Mouse (Mus musculus) stomach, embryonic 14.5 days (tissue): Measurements from ENCODE around the gene Pgk1. TPM values are rescaled to one million over a fixed set of nuclear protein-coding genes. Genes with fewer than 3 reads are reported as not detected.

Experiments
- ATAC-seq: fragments of 200-750 bp; cut with Nextera tagmentation; 2 replicates; pipeline ENCODE4 v1.8.0; 2017; ENCODE audit warnings: low read depth, moderate TSS enrichment; ENCODE audit not compliant: insufficient number of reproducible peaks, insufficient read depth, low FRiP score
- H3K27ac ChIP-seq: fragments of 300-500 bp; sonication (generic); 2 replicates; pipeline ENCODE4 v1.5.1; 2014; ENCODE audit warnings: mild to moderate bottlenecking, low read length, moderate library complexity, mixed read lengths
- H3K27me3 ChIP-seq: fragments of 300-500 bp; sonication (generic); 2 replicates; pipeline ENCODE4 v1.6.1; 2014; ENCODE audit warnings: low read length, control low read depth, mixed read lengths; ENCODE audit not compliant: control insufficient read depth, insufficient read depth
- H3K36me3 ChIP-seq: fragments of 300-500 bp; sonication (generic); 2 replicates; pipeline ENCODE4 v1.6.1; 2014; ENCODE audit warnings: mild to moderate bottlenecking, control low read depth, low read length, moderate library complexity, mixed read lengths; ENCODE audit not compliant: control insufficient read depth, insufficient read depth
- H3K4me1 ChIP-seq: fragments of 300-500 bp; sonication (generic); 2 replicates; pipeline ENCODE4 v1.6.1; 2014; ENCODE audit warnings: low read length, control low read depth, mixed read lengths; ENCODE audit not compliant: control insufficient read depth, insufficient read depth
- H3K4me2 ChIP-seq: fragments of 300-500 bp; sonication (generic); replicated peaks from 2 replicates; pipeline ENCODE4 v1.6.1; 2014; ENCODE audit warnings: low read depth, low read length, control low read depth
- H3K4me3 ChIP-seq: fragments of 300-500 bp; sonication (generic); 2 replicates; pipeline ENCODE4 v1.5.1; 2014; ENCODE audit warnings: low read depth, low read length, control low read depth
- H3K9ac ChIP-seq: fragments of 300-500 bp; sonication (generic); replicated peaks from 2 replicates; pipeline ENCODE4 v1.6.1; 2014; ENCODE audit warnings: low read depth, mild to moderate bottlenecking, control low read depth, low read length, moderate library complexity, mixed read lengths
- H3K9me3 ChIP-seq: fragments of 300-500 bp; sonication (generic); 2 replicates; pipeline ENCODE4 v1.6.1; 2016; ENCODE audit warnings: low read depth, low read length, control low read depth; ENCODE audit not compliant: control insufficient read depth
- WGBS: fragments of 180-500 bp; shearing (Covaris S2); extraction: QIAGEN DNeasy Blood & Tissue Kit; methylation state at CpG from one replicate; pipeline ENCODE4 v1.1.7; 2014; 5-methylcytosine and 5-hydroxymethylcytosine counted together
- polyA plus RNA-seq: library from polyadenylated mRNA; unstranded; fragments of >200 nt; fragmentation: Nextera tagmentation; extraction: Ambion mirVana; gene quantifications from 2 replicates; pipeline ENCODE4 v1.2.1, GENCODE M21; 2014

Gene Pgk1
- polyA plus RNA-seq, 1 experiment from 2014 or later: 345 TPM

DNA sequence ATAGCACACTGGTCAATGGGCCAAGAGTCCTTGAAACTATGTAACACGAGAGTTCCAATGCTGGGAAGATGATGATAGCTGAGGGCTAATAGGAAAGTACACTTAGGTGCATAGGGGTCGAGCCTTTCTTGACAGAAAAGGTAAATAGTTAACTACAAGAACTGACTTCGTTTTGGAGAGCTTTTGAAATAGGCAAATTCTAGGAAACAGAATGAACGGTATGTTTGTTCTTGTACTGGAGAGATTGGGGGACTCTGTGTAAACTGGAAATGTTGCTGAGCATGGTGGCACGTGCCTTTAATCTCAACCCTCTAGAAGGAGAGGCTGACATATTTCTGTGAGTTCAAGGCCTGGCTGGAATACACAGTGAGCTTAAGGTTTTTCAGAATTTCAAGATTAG lies 22.3 kb upstream of the Pgk1 start:
- Histone ChIP-seq H3K4me1 (no peaks in the 10 kb centered on the region), H3K27me3 (no peaks in the 10 kb centered on the region), H3K4me2 (no peak overlapping the region), H3K9ac (no peak overlapping the region), H3K9me3 (no peaks in the 10 kb centered on the region), H3K27ac (no peak overlapping the region), H3K4me3 (no peak overlapping the region), H3K36me3 (no peaks in the 10 kb centered on the region)
- ATAC-seq: no peak
- 56% methylated on average over 5 of the region's 5 CpGs for WGBS

DNA sequence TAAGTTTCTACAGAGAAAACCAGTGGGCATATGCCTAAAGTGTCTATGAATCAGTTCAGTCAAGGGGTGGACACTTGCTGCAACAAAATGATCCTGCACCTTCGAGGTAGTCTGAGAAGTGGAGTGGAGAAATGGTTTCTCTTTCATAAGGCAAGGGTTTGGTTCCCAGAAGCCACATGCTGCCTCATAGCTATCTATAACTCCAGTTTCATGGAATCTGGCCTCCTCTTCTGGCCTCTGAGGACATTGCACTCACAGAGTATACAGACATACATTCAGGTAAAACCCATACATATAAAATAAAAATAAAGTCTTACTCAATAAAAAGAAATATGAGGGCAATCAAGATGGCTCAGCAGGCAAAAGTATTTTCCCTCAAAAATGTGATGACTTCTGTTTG lies 21.8 kb upstream of the Pgk1 start:
- no peaks in the 10 kb centered on the region for H3K9me3 ChIP-seq
- 82% methylated on average over 1 of the region's 1 CpGs for WGBS
- no peak for ATAC-seq
- H3K36me3 ChIP-seq: no peaks in the 10 kb centered on the region
- H3K27ac ChIP-seq: no peak overlapping the region
- no peaks in the 10 kb centered on the region for H3K4me1 ChIP-seq
- no peak overlapping the region for H3K4me3 ChIP-seq
- H3K4me2 ChIP-seq: no peak overlapping the region
- no peak overlapping the region for H3K9ac ChIP-seq
- no peaks in the 10 kb centered on the region for H3K27me3 ChIP-seq

DNA sequence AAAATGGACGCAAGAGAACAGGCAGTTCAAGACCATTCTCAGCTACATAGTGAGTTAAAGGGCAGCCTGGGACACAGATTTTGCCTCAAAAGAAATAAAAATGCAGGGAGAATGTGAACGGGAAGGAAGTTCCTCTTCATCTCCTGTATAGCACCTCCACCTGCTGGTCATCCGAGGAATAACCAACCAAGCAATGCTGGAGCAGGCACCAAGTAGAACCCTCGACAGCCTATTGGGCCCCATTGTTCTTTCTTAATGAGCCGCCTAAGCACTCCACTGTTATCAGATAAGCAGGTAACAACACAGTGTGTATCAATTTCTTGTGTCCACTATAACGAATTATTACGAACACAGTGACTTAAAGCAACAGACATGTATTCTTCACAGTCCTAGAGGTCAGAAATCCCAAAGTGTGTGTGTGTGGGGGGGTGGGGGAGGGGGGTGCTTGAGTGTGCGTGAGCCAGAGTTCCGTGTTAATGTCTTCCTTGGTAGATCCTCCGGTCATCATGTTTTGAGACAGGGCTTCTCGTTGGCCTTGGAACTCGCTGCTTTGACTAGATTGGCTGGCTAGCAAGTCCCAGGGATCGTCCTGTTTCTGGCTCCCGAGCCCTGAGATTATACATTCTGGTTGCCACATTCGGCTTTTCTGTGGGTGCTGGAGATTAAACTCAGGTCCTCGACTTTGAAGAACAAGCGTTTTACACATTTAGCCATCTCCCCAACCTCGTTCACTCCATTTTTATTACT lies 15.6 kb upstream of the Pgk1 start:
- Histone ChIP-seq H3K4me3 (peak overlapping the region; percentile 10), H3K9me3 (no peaks in the 10 kb centered on the region), H3K4me1 (no peaks in the 10 kb centered on the region), H3K27me3 (no peaks in the 10 kb centered on the region), H3K27ac (no peak overlapping the region), H3K36me3 (no peaks in the 10 kb centered on the region), H3K9ac (no peak overlapping the region), H3K4me2 (peak overlapping the region; percentile 35)
- WGBS: 34% methylated on average over 18 of the region's 18 CpGs
- peak; percentile 67; the same call in 1 of the 2 replicates for ATAC-seq

DNA sequence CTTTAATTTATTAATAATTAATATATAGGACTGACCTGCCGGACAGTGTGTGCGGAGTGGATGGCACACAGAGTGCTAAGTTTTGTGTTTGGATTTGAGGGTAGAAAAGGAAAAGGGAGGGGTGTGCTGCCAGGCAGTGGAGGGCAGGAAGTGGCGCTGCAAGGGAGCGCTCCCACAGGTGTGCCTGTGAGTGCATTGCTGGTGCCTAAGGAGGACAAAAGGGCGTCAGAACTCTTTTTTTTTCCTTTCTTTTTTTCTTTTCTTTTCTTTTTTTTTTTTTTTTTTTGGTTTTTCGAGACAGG lies 15.1 kb upstream of the Pgk1 start:
- H3K36me3 ChIP-seq: no peaks in the 10 kb centered on the region
- peak overlapping the region; percentile 35 for H3K4me2 ChIP-seq
- no peaks in the 10 kb centered on the region for H3K9me3 ChIP-seq
- H3K4me3 ChIP-seq: peak overlapping the region; percentile 10
- no peaks in the 10 kb centered on the region for H3K4me1 ChIP-seq
- H3K27ac ChIP-seq: no peak overlapping the region
- no peak overlapping the region for H3K9ac ChIP-seq
- no peak for ATAC-seq
- WGBS: 67% methylated on average over 5 of the region's 6 CpGs
- H3K27me3 ChIP-seq: no peaks in the 10 kb centered on the region

DNA sequence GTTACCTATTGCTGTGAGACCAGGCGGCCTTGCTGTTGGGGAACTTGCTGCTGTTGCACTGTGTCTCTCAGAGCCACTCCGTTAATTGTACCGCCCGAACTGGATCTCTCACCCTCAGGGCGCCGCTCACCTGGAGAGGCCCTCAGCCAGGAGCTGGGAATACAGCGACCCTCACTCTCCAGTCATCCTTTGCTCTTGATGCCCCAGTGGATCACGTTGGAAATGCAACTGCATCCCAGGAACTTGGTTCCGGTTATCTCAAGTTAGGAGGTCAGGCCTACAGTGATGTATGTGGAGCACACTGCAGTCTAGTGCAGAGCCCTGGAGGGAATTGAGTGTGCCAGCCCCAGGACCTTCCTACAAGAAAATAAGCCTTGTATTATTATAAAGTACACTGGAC lies 10.6 kb upstream of the Pgk1 start:
- H3K27ac ChIP-seq: no peak overlapping the region
- ATAC-seq: no peak
- 61% methylated on average over 9 of the region's 9 CpGs for WGBS
- no peaks in the 10 kb centered on the region for H3K36me3 ChIP-seq
- H3K4me1 ChIP-seq: no peaks in the 10 kb centered on the region
- H3K9ac ChIP-seq: no peak overlapping the region
- no peak overlapping the region for H3K4me3 ChIP-seq
- no peaks in the 10 kb centered on the region for H3K27me3 ChIP-seq
- no peak overlapping the region for H3K4me2 ChIP-seq
- H3K9me3 ChIP-seq: no peaks in the 10 kb centered on the region

DNA sequence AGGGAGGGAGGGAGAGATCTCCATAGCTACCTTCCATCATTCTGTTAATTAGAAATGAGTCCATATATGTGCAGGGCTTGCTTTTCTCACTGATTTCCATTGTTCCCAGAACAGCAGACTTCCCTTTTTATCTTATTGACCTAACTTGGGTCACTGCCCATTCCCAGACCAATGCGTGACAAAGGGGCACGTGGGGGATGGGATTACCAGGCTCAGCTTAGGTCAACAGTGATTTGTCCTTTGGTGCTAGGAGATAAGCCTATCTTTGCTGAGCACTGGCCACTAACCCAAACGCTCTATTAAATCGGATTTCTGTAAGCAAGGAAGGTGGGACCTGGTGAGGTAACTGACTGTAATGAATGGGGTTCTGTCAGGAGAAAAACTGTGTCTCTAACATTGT lies 2.6 kb upstream of the Pgk1 start:
- H3K4me1 ChIP-seq: no peaks in the 10 kb centered on the region
- no peak overlapping the region for H3K27ac ChIP-seq
- H3K36me3 ChIP-seq: no peaks in the 10 kb centered on the region
- 48% methylated on average over 4 of the region's 4 CpGs for WGBS
- H3K9me3 ChIP-seq: no peaks in the 10 kb centered on the region
- no peak for ATAC-seq
- H3K9ac ChIP-seq: no peak overlapping the region
- no peaks in the 10 kb centered on the region for H3K27me3 ChIP-seq
- no peak overlapping the region for H3K4me2 ChIP-seq
- no peak overlapping the region for H3K4me3 ChIP-seq

DNA sequence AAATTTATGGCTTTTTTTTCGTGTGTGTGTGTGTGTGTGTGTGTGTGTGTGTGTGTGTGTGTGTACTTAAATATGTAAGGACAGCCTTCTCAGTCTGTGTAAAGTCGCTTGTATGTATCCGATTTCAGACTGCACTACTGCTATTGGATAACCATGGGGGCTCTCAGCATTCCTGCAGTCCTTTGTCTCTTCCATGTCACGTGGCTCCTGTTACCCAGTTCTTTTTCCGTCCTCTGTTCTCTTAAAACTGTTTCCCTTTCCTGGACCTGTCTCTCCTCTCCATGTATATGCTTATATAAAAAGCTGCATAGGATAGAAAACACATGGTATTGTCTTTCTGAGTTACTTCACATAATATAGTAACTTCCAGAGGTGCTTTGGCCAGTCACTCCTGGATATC lies 1.2 kb upstream of the Pgk1 start:
- 0 out of 2 replicates have a peak, but pooled peaks have one; percentile 14 for ATAC-seq
- no peak overlapping the region for H3K9ac ChIP-seq
- WGBS: 20% methylated on average over 5 of the region's 5 CpGs

DNA sequence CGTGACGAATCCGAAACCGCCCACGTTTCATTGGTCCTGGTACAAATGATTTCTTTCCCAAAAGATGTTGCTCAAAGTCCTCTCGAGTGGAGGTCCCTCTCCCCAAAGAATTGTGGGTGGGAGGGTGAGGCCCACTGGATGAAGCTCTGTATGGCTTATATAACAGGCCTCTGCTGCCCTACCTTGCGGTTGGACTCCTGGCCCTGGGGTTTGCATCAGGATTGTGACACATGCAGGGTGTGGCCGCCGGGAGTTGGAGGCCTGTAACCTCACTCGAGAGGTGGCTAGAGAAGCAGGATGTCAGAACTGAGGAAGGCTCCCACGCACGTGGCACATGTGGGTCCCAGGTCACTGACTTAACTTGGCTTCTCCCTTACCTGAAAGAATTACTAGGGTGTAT lies 837 bp downstream of the Pgk1 start:
- peak overlapping the region; percentile 71; the same call in 1 of the 2 replicates for H3K27ac ChIP-seq
- no peaks in the 10 kb centered on the region for H3K4me1 ChIP-seq
- H3K27me3 ChIP-seq: no peaks in the 10 kb centered on the region
- H3K36me3 ChIP-seq: no peaks in the 10 kb centered on the region; the same call in 1 of the 2 replicates
- ATAC-seq: no peak
- H3K4me2 ChIP-seq: peak overlapping the region; percentile 54
- H3K9ac ChIP-seq: peak overlapping the region; percentile 45
- no peaks in the 10 kb centered on the region for H3K9me3 ChIP-seq
- 18% methylated on average over 12 of the region's 12 CpGs for WGBS
- peak overlapping the region; percentile 42 for H3K4me3 ChIP-seq

More for the DNA sequence above, 1.2 kb upstream of the Pgk1 start:
- H3K27me3 ChIP-seq: no peaks in the 10 kb centered on the region
- no peak overlapping the region for H3K4me3 ChIP-seq
- H3K36me3 ChIP-seq: no peaks in the 10 kb centered on the region
- H3K27ac ChIP-seq: peak overlapping the region; percentile 86
- H3K4me2 ChIP-seq: 0 out of 2 replicates have a peak overlapping the region, but pooled peaks have one; percentile 26
- no peaks in the 10 kb centered on the region for H3K4me1 ChIP-seq
- H3K9me3 ChIP-seq: no peaks in the 10 kb centered on the region

DNA sequence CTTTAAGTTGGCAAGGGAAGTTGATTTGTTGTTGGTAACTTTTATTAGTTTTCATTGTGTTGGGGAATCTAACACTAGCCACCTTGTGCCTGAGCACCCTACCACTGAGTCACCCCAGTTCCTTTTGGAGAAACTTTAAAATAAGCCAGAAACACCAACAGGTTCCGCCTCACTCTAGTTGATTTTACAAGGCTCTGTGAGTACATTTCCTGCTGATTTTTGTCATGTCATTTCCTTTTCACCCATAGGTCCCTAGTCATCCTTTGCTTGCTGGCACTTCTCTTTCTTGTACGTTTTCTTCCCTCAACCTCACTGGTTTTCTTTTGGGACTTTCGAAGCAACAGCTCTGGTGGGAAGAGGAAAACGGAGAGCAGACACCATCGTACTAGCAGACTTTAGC lies 2.5 kb downstream of the Pgk1 start:
- Histone ChIP-seq H3K4me2 (peak overlapping the region; percentile 54), H3K4me3 (peak overlapping the region; percentile 42; the same call in 1 of the 2 replicates), H3K36me3 (no peaks in the 10 kb centered on the region; the same call in 1 of the 2 replicates), H3K9ac (no peak overlapping the region), H3K27ac (no peak overlapping the region), H3K4me1 (no peaks in the 10 kb centered on the region), H3K27me3 (no peaks in the 10 kb centered on the region), H3K9me3 (no peaks in the 10 kb centered on the region)
- ATAC-seq: no peak
- WGBS: 73% methylated on average over 5 of the region's 5 CpGs
